Mouse (Mus musculus): Measurements from ENCODE around the gene Dtnb. TPM values are rescaled to one million over a fixed set of nuclear protein-coding genes. Genes with fewer than 3 reads are reported as not detected.
A peak's percentile ranks its signal among the peaks of the same experiment; 100 is the strongest.
"Not testable (repeated sequence)": the region's sequence is repeated elsewhere in the genome, so short reads cannot be mapped to it uniquely, and the experiment has no call there.

The Dtnb gene
- total RNA-seq, 4 experiments from 2014 or later, result 32.0 to 75.4 (median 44.4) TPM

GRCm38 (mm10) chr12:3660985-3661635 lies 88.9 kb downstream of the Dtnb start:
- DNase-seq, result no peak

DNA sequence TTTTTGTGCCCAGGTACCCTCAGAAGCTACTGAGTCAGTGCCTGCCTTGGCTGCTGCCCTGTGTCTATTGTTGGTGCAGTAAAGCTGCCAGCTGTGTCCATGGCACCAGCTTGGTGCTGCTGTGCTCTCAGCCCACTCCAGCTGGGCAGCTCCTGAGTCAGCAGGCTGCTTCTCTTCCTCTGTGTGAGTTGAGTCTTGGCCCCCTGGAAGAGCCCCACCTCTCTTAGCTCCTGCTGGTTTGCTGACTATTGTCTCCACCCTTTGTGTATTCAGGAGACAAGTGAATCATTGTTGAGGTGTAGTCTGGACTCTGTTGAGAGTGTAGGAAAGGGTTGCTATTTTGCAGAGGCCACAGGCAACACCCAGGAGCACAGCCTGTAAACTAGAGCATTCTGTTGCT lies 90.5 kb downstream of the Dtnb start:
- no peak for DNase-seq

DNA sequence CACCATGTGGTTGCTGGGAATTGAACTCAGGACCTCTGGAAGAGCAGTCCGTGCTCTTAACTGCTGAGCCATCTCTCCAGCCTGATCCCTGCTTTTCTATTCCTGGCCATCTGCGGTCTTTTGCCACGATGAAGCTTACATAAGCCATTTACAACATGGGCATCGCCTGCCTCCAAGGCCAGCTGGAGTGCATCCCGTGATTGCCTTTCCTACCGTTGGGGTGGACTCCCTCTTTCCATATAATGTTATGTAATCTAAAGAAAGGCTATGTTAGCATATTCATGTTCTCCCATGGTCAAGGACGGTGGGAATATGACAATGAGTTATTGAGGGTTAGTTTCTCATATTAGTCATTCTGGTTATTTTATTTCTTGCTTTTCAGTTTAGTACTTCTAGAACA lies 91.2 kb downstream of the Dtnb start:
- DNase-seq, result peak; percentile 23

DNA sequence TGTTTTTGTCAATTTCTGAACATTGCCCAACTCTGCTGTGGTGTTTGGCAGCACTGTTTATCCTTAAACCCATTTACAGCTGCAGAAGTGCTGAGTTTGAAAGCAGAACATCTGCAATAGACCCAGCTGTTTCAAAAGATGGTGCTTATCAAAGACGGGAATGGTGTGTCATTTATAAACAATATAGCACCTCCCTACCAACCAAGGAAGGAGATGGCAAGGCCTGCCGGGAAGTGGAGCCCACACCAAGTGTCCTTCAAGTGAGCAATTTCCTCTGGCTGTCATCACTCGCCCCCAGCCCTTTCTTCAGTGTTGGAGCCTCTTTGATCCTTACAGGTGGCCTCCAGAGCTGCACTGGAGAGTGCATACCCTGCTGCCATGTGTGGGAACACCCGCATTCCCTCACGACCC lies 97.8 kb downstream of the Dtnb start:
- no peak for DNase-seq

DNA sequence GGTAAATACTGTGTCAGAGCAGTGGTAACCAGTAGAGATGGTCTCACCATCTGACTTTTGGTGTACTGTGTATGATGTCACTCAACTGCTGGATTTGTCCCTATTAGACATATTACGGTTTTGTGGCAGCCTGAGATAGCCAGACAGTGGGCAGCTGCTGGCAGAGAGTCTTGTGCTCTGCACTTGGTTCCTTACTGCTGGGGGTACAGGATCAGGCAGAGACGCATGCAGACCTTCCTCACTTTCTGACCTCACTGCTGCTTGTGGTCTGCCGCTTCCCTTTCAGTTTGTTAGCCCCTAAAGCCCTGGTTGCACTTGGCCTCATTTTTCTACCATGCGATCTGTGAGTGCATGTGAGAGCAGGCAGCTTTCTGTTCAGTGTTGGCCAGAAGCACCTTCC lies 98.9 kb downstream of the Dtnb start:
- DNase-seq, result no peak

DNA sequence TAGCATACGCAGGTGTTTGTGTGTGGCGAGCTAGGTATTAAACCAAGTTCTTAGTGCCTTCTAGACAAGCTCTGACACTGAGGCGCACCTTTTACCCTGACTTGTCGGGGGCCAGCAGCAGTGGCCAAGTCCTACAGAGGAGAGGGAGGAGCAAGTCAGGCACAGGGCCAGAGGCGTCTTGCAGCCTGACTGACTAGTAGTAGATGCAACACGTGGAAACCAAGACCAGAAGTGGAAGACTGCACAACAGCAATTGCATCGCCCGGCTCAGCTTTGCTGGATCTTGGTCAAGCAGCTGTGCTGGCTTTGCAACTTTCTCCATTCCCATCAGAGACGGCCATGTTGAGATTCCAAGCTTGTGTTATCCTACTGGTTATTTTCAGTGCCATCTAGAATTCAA lies 100.6 kb downstream of the Dtnb start:
- no peak for DNase-seq

- DNase-seq, result no peak
Observed at GRCm38 (mm10) chr12:3673886-3674285, 101.7 kb downstream of the Dtnb start.

DNA sequence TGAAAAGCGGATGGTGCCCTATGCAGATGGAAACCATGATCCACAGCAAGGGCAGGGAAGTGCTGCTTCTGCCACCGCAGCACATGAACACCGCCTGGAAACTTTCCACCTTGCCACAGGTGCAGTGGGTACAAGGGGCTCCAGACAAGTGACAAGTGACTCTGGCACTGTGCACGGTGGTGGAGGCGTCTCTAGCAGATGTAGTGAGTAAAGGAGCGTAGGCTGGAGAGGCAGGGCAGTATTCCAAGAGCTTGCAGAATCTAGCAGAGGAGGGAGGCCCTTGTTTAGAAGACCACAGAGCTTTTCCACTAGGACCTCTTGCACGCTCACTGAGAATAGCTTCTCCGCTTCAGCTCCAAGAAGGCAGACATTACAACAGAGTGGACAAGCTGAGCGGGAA lies 102.7 kb downstream of the Dtnb start:
- no peak for DNase-seq

GRCm38 (mm10) chr12:3680721-3681120 lies 108.5 kb downstream of the Dtnb start:
- no peak for DNase-seq

GRCm38 (mm10) chr12:3683041-3683440 lies 110.9 kb downstream of the Dtnb start:
- DNase-seq, result no peak

GRCm38 (mm10) chr12:3686419-3686940 lies 114.3 kb downstream of the Dtnb start:
- DNase-seq, result no peak

DNA sequence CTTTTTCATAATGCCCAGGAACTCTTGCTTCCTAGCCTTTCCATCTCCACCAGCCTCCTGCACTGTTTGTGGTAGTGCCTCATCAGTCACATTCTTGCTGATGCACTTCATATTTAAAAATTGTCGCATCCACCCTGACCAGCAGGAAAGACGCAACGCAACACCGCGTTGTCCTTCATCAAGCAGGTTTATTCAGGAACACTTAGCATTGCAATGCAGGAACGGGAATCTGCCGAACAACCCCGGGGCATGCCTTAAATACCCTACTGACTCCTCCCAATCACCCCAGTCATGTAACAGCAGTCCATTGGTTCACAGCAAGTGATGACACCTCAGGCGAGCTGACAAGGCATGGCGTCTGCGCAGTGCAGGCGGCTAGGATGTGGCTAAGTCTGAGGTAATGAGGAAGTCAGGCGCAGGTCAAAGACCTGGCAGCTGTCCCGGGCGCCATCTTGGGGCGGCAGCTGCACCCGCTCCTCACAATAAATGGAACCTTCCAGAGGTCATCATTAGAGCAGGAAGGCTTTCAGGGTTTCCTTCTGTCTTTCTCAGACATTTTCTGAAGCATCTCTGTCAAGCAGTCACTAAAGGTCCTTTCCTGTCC lies 118.8 kb downstream of the Dtnb start:
- DNase-seq, result not testable (repeated sequence)

DNA sequence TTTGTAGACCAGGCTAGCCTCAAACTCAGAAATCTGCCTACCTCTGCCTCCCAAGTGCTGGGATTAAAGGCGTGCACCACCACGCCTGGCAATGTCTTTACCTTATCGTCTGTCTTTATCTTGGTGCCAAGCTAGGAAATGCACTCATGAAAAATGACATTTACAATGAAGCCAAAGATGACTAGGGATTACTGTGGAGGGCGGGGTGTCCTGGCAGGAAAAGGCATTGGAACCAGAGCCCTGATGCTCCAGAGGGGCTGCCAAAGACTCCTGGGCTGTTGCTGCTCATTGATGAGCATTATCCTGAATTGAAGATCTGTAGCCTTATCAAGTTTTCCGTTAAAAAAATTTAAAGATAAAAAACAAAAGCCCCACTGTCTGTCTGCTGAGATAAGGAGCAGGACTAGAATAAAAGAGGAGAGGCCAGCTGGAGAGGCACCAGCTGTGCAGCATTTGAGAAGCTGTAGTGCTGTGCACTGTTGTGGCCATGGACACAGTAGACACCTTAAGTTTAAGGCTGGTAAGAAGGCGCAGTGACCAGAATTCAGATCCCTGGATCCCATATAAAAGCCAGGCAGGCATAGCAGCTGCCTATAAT lies 120.7 kb downstream of the Dtnb start:
- no peak for DNase-seq

GRCm38 (mm10) chr12:3695741-3696501 lies 123.7 kb downstream of the Dtnb start:
- no peak for DNase-seq

DNA sequence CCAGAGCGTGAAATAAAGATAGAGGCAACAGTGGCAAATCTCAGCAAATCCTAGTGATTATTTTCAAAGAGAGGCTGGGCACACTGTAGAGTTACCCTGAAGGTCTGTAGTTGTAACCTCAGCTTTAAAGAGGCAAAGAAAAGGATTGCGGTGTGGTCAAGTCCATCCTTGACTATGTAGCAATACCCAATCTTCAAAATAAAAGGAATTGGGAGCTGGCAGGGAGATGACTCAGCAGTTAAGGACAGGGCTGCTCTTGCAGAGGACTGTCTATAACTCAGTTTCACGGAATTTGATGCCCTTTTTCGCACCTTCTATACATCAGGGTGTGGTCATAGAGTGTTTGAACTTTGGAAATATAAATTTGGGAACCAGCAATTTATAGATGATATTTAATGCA lies 128.3 kb downstream of the Dtnb start:
- no peak for DNase-seq

DNA sequence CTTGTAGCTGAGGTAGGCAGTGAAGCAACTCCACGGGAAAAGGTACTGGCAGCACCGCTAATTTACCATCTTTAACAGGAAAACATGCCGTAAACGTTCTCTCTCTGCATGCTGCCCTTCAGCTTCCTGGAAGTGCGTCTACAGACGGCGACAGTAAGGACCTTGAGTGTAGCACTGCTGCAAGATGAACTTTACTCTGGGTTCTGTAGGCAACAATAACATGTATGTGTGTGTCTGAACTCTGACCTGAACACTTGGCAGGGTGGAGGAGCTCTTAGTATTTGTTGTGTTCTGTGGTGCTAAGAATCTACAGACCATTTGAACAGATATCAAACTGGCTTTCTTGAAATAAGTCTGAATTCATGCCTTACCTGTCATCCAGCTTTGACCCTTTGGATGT lies 130.7 kb downstream of the Dtnb start:
- no peak for DNase-seq

DNA sequence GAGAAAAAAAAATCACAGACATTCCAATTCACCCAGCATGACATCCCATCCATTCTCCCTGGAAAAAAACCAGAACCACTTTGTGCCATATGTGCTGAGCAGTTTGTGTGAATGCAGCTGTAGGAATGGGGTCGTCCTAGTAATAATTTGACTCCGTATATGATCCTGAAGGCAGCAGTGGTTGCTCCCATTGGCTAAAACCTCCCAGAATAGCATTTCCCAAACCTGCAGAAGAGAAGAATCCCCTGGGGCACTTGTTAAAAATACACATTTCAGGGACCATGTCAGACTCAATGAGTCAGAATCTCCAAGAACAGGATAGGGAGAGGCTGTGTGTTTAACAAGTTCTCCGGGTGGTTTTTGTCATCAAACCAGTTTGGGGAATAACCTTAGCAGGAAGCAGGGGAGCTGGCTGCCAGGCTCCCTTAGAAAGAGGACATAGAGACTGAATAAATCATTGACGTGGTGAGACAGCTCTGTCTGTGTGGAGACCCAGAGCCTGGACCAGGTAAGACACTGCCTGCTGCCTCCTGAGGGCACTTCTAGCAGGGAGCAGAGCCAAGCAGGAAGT lies 147.1 kb downstream of the Dtnb start:
- DNase-seq, result no peak

DNA sequence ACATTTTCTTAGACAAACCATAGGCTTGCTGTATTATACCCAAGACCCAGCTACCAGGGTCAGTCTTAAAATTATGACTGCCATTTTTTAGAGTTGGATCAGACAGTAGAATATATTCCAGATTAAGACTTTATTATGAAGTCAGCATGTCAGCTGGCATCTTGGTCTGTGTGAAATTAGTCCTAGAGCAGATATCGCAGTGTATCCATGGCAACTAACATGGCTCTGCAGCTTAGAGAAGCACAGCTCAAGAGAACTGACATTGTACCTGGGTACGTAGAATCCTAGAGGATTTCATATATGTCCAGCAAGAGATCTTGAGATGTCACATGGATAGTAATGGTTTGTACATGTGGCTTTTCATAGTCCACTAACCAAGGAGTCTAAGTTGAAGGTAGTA lies 148.3 kb downstream of the Dtnb start:
- DNase-seq, result no peak

DNA sequence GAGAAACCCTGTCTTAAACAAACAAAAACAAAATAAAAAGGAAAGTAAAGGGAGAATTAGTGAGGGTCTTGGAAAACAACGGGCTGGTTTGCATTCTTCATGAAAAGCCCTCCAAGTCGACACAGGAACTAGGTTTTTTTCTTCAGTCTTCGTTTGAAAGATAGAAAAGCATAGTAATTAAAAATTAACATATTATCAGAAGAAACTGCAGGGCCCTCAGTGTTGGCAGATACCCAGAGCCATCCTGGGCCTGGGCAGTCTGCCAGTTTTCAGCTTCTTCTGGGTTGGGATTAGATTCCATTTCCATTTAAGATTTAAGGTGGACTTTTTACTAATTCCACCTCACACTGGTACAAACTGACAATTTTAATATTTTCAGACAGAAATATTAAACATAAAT lies 151.6 kb downstream of the Dtnb start:
- DNase-seq, result no peak

GRCm38 (mm10) chr12:3724822-3725370 lies 152.7 kb downstream of the Dtnb start:
- DNase-seq, result no peak

- no peak for DNase-seq
Observed at GRCm38 (mm10) chr12:3729521-3730075, 157.4 kb downstream of the Dtnb start.

DNA sequence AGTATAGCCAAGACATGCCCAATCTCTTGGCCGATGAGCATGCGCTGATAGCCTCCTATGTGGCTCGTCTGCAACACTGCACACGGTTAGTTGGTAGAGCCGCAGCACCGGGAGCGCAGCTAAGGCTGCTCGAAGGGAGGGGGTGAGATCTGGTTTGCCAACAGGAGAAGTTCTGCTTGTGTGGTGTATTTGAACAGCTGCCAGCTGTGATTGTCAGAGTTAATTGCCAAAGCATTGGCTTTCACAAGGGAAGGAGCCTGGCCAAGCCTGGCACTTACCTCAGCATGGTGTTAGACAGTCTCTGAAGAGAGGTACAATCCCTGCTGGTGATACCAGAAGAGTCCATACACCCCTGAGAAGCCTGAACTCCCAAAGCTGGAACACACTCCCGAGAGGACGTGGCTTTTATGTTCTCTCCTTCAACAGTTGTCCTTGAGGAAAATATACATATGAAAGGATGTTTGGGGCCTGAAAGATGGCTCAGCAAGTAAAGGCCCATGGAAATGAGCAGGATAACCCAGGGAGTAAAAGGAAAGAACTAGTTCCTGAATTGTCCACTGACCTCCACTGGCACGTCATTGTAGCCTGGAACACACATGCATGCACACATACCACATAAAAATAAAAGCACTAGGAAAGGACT lies 160.6 kb downstream of the Dtnb start:
- DNase-seq, result no peak
